Mouse (Mus musculus): ENCODE measurements around the gene Actn3. TPM values are rescaled to one million over a fixed set of nuclear protein-coding genes. Genes with fewer than 3 reads are reported as not detected.
A peak's percentile ranks its signal among the peaks of the same experiment; 100 is the strongest.

The Actn3 gene
- total RNA-seq, 4 experiments from 2014 or later: 9,112 to 10,193 (median 10,010) TPM

- DNase-seq (ENCODE audit: low spot score in 2 of 2): no peak
Observed at GRCm38 (mm10) chr19:4863048-4863447, 14.7 kb downstream of the Actn3 start.

DNA sequence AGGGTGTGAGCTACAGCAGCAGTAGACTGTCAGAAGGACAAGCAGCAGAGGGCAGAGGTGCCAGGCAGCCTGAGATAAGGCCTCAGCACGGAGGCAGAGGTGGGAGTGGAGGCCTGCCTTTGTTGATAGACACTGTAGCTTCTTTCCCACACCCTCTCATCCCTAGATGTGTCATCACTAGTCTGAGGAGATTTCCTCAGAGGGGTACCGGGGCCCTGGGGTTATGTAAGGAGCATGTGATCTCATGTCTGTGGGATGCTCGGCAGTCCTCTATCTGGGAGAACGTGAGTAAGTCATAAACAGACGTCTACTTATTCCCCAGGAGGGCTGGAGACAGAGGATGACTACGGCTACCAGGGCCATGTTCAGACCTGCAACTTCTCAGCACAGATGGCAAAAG lies 18.6 kb downstream of the Actn3 start:
- DNase-seq (ENCODE audit: low spot score in 2 of 2): no peak

DNA sequence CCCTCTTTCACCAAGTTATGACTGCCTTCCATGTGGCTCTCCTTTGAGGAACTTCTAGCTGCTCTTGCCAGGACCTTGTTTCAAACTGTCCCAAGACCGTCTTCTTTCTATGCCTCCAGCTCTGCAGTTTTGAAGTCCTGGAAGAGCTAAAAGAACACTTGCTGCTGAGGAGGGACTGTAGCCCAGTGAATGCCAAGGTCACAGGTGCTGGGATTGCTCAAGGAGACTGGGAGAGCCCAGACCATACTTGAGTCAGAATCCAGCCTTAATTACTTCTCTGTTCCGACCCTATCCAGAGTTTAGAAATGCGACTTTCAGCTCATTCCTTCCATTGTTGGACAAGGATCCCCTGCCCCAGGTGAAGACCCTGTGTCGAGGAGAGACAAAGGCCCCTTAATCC lies 21.8 kb downstream of the Actn3 start:
- no peak for DNase-seq (ENCODE audit: low spot score in 2 of 2)

- no peak for DNase-seq (ENCODE audit: low spot score in 2 of 2)
Observed at GRCm38 (mm10) chr19:4855470-4855820, 22.3 kb downstream of the Actn3 start.

DNA sequence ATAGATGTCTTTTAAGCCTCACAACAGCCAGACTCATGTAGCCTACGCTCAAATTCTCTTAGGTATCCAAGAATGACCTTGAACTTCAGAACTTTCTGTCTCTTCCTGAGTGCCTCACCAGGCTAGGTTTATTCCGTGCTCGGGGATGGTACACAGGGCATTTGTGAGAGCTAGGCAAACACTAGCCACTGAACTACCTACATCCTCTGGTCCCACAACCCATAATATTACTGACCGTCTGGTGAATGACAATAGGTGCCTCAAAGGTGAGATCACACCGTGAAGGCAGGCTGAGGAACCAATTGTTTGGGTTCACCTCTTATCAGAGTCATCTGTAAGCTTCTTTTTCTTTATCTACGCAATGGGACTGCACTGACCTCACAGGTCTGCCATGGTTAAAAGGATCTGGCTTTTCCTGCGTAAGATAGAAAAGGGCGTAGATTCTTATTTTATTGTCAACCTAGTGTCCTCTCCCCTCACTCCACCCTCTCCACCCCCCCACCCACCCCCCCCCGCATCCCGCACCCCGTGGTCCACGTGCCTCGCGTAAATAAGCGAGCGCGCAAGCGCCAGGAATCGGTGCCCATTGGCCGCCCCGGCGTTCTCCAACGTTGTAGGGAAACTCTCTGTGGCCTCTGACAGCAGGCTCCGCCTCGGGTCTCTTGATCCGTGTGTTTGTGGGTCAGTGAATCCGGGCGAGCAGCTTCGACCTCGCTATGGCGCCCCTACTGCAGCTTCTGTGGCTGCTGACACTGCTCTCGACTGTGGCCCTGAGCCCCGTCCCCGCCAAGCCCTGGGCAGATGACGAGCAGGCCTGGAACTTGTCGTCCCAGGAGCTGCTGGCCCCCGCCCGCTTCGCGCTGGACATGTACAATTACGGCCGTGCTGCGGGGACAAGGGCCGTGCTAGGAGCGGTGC lies 22.9 kb downstream of the Actn3 start, which contains the start of gene Ctsf:
Gene Ctsf, plus strand, starts transcription at position 579 of the 918 bp plus-strand sequence.
- DNase-seq (ENCODE audit: low spot score in 2 of 2): peak; percentile 86 to 95

GRCm38 (mm10) chr19:4850281-4850680 lies 27.4 kb downstream of the Actn3 start:
- DNase-seq (ENCODE audit: low spot score in 2 of 2): no peak

GRCm38 (mm10) chr19:4849800-4850199 lies 27.9 kb downstream of the Actn3 start:
- DNase-seq (ENCODE audit: low spot score in 2 of 2): no peak

DNA sequence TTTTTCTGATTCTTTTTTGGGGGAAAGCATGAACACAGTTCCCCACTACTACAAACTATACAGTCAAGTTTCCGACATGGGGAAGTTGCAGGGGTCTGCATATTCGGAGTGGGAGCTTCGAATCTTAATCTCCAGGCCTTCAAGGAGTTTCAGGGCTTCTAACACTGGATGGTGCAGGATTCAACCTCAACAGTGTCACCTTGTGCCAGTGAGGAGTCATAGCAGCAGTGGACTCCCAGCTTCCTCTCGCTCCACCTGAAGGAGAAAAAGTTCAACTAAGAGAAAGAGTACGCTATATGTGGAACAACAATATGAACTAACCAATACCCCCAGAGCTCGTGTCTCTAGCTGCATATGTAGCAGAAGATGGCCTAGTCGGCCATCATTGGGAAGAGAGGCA lies 30.2 kb downstream of the Actn3 start:
- DNase-seq (ENCODE audit: low spot score in 2 of 2): no peak

DNA sequence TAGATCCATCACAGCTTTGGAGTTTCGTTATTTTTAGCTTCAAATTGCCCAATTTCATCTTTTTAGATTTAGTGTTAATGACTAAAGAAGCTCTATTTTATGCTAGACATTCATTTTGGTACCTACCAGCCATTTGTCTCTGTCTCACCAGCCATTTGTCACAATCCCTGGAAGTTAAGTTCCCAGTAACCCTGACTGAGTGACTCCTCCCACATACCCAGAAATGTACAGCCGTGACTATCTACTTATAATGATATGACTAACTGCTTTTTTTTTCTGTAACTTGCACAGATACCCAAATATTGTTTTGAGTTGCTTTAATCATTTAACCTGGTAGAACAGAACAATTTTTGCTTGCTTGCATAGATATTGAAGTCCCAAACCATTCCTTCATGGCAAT lies 31.9 kb downstream of the Actn3 start:
- DNase-seq (ENCODE audit: low spot score in 2 of 2): no peak

DNA sequence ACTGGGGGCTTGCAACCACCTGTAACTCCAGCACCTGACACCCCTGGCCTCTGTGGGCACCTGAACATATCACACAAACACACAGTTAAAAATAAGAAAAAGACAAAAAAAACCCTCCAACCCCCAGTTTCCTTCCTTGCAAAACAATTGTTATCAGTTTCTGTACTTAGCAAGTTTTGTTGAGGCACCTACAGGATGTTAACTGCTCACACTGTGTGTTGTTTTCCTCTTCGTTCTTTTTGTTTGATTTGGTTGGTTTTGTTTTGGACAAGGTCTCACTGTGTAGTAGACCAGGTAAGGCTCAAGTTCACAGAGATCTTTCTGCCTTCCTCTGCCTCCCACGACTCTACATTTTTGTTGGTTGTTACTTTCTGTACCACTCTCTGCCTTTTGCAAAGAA lies 35.1 kb downstream of the Actn3 start:
- no peak for DNase-seq (ENCODE audit: low spot score in 2 of 2)

GRCm38 (mm10) chr19:4840848-4841247 lies 36.9 kb downstream of the Actn3 start:
- DNase-seq (ENCODE audit: low spot score in 2 of 2): no peak

- DNase-seq (ENCODE audit: low spot score in 2 of 2): peak; percentile 95 to 98
Observed at GRCm38 (mm10) chr19:4839149-4839548, 38.6 kb downstream of the Actn3 start, which contains the start of the genes Ccs and Ccdc87. Gene Ccs (minus strand): TSS chr19:4839332. Gene Ccdc87 (plus strand): TSS chr19:4839366.

DNA sequence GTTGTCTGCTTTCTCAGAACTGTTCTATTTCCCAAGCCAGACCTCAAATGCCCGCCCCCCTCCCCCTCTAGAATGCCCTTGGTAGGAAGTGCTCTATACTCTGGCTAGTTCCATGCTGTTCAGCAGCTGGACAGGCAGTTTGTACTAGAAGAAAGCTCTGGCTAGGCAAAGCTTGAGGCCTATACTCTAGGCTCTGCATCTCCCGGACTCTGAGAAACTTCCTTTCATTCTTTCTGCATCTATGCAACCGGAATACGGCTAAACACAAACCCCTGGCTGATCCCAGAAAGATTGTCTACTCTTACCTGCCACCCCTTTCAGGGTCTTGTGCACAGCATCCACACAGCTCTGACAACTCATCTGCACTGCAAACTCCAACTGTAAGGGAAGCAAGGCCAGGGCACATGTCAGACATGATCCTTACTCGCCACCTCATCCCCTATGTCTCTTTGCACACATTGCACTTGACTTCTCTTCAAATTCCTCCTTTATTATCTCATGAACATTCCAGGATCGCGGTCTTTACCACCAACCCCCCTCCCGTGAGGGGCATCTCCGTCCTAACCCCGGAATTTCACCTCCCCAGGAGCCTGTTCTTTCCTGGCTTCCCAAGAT lies 39.1 kb downstream of the Actn3 start:
- no peak for DNase-seq (ENCODE audit: low spot score in 2 of 2)

DNA sequence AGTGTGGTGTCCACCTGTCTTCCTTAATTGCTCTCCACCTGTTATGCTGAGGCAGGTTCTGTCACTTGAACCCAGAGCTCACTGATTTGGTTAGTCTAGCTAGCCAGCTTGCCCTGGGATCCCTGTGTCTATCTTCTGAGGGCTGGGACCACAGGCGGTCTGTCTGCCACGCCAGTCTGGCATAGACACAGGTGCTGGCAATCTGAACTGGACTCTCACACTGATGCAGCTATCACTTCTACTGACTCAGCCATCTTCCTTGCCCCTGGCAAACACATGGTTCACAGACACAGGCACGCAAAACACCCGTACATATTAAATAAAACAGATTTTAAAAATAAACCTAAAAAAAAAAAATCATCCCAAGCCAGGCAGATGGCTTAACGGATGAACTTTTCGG lies 40.7 kb downstream of the Actn3 start:
- no peak for DNase-seq (ENCODE audit: low spot score in 2 of 2)

- DNase-seq (ENCODE audit: low spot score in 2 of 2): no peak
Observed at GRCm38 (mm10) chr19:4836096-4836495, 41.6 kb downstream of the Actn3 start.

DNA sequence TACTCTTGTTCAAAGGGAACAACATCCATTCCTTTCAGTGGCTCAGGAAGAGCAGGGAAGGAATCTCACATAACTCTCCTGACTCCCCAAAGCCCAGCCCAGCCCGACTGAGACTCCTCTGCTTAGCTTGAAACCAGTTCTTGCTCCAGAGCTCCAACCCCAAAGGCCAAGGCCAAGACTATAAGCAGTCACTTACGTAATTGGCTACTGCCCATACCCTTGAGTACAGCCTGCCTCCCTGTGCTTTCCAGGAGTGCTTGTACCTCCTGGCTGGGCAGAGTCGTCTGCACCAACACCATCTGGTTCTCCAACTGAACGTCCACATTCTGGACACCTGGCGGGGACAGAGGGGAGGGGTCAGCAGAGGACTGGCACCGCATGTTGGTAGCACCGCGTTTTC lies 43.7 kb downstream of the Actn3 start:
- peak in 1 of 2 experiments; percentile 16 for DNase-seq (ENCODE audit: low spot score in 2 of 2)

GRCm38 (mm10) chr19:4829156-4829555 lies 48.6 kb downstream of the Actn3 start:
- DNase-seq (ENCODE audit: low spot score in 2 of 2): peak; percentile 60 to 78

DNA sequence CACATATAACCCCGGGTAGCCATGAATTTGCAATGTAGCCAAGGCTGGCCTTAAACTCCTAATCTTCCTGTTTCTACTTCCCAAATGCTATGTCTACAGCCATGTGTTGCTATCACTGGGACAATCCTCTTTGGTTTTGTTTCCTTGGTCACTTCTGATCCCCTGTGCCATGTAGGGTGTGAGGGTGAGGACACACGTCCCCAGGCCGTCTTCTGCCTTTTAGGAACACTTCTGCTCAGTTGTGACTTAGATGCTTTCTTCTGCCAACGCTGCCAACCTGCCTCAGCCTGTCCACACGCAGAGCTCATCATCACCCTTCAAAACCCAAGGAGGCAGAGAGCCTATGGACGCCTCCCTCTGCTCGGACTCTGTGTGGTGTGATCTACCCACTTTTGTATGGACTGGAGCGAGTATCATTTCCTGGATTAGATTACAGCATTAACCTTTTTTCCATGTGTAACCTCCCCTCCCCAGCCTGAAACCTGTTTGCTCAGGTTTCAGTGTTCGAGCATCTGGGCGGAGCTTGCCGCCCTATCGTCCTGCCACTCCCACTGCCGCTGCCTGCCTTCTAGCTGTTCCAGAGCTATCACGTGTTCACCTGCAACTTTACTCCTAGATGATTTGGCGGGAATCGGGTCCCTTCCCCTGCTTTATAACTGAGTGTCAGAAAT lies 49.1 kb downstream of the Actn3 start:
- DNase-seq (ENCODE audit: low spot score in 2 of 2): no peak

DNA sequence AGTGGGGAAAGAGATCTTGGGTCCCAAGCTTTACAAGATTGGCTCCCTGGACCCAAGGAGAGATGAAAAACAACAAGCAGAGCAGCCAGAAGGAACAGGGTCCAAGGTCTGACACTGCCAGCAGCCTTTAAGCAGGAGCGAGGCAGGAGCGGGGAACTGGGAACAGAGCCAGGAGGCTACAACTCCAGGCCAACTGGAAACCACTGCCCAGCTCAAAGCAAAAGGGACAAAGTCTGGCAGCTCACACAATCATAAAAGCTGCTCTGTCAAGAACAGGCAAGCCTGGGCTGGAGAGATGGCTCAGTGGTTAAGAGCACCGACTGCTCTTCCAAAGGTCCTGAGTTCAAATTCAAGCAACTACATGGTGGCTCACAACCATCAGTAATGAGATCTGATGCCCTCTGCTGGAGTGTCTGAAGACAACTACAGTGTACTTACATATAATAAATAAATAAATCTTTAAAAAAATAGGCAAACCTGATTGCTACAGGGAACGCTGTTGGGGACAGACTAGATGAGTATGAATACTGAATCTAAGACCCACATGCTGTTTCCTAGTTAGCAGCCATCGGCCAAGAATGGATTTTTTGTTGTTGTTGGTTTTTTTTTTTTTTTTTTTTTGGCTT lies 56.9 kb downstream of the Actn3 start:
- peak; percentile 75 to 83 for DNase-seq (ENCODE audit: low spot score in 2 of 2)

DNA sequence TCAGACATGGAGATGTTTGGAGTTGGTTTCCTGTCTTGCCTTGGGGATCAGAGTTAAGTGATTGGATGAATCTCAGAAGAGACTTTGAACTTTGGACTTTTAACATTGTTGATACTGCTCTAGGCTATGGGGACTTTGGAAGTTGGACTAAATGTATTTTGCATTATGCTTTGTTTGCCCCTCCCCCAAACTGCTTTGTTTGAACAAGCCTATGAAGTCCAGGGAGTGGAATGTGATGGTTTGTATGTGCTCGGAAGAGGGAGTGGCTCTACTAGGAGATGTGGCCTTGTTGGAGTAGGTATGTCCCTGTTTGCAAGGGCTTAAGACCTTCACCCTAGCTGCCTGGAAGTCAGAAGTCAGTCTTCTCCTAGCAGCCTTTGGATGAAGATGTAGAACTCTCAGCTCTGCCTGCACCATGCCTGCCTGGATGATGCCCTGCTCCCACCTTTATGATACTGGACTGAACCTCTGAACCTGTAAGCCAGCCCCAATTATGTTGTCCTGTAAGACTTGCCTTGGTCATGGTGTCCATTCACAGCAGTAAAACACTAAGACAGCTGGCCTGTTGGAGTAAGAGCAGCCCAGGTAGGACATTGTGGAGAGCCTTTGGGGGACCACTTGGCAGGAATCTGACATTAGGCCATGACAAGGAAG lies 60.4 kb downstream of the Actn3 start:
- no peak for DNase-seq (ENCODE audit: low spot score in 2 of 2)

- DNase-seq (ENCODE audit: low spot score in 2 of 2): no peak
Observed at GRCm38 (mm10) chr19:4813015-4813414, 64.7 kb downstream of the Actn3 start.

All from gastrocnemius, adult 8-10 months (tissue).